Mouse (Mus musculus) CH12F3 (cell line): ENCODE measurements around the gene Tcte1.

Experiments used
- in situ Hi-C: fragments of 300-500 bp; cut with MboI; formaldehyde crosslinking; loops from 2 replicates; pipeline ENCODE4 v1.14.3; 2020; ENCODE audit warnings: low sequenced_read_pairs

The Tcte1 gene

GRCm38 (mm10) chr17:45563216-45563615, 40.0 kb downstream of the Tcte1 start:
- in situ Hi-C loops: no loop called here

- in situ Hi-C loops: no loop called here
These were observed 40.7 kb downstream of the Tcte1 start, which contains the start of gene Slc35b2 for GRCm38 (mm10) chr17:45563655-45564530. Gene Slc35b2, plus strand, starts transcription at chr17:45563874.

- in situ Hi-C loops: no loop called here
These were observed 41.4 kb downstream of the Tcte1 start for GRCm38 (mm10) chr17:45564531-45565084.

- in situ Hi-C loops: no loop called here
These were observed 41.9 kb downstream of the Tcte1 start for GRCm38 (mm10) chr17:45565103-45565502.

- in situ Hi-C loops: no loop called here
These were observed 42.8 kb downstream of the Tcte1 start for GRCm38 (mm10) chr17:45566031-45566359.

- in situ Hi-C loops: no loop called here
These were observed 43.3 kb downstream of the Tcte1 start for GRCm38 (mm10) chr17:45566360-45567161.

- in situ Hi-C loops: no loop called here
These were observed 43.9 kb downstream of the Tcte1 start for GRCm38 (mm10) chr17:45567162-45567601.

GRCm38 (mm10) chr17:45568990-45569389, 45.8 kb downstream of the Tcte1 start:
- in situ Hi-C loops: no loop called here

- in situ Hi-C loops: no loop called here
These were observed 46.8 kb downstream of the Tcte1 start for GRCm38 (mm10) chr17:45569999-45570398.

- in situ Hi-C loops: no loop called here
These were observed 49.2 kb downstream of the Tcte1 start for GRCm38 (mm10) chr17:45572103-45573086.

GRCm38 (mm10) chr17:45573087-45573779, 50.0 kb downstream of the Tcte1 start, which contains the start of gene Hsp90ab1:
Gene Hsp90ab1, minus strand, starts transcription at chr17:45573271.
- in situ Hi-C loops: no loop called here

GRCm38 (mm10) chr17:45573780-45574123, 50.5 kb downstream of the Tcte1 start:
- in situ Hi-C loops: no loop called here

GRCm38 (mm10) chr17:45574129-45574761, 51.0 kb downstream of the Tcte1 start:
- in situ Hi-C loops: no loop called here

- in situ Hi-C loops: no loop called here
These were observed 52.1 kb downstream of the Tcte1 start for GRCm38 (mm10) chr17:45575123-45575897.

GRCm38 (mm10) chr17:45578242-45578641, 55.0 kb downstream of the Tcte1 start:
- in situ Hi-C loops: no loop called here

GRCm38 (mm10) chr17:45578843-45579242, 55.6 kb downstream of the Tcte1 start:
- in situ Hi-C loops: no loop called here

- in situ Hi-C loops: no loop called here
These were observed 56.3 kb downstream of the Tcte1 start for GRCm38 (mm10) chr17:45579554-45579953.

GRCm38 (mm10) chr17:45580958-45581477, 57.8 kb downstream of the Tcte1 start:
- in situ Hi-C loops: no loop called here
